Mouse (Mus musculus) gastrocnemius, postnatal 36 days (tissue): Measurements from ENCODE around the gene Acsm2. TPM values are rescaled to one million over a fixed set of nuclear protein-coding genes. Genes with fewer than 3 reads are reported as not detected.
"Not testable (repeated sequence)": the region's sequence is repeated elsewhere in the genome, so short reads cannot be mapped to it uniquely, and the experiment has no call there.

Experiments used
- DNase-seq, 2 experiments: peaks; one replicate each; pipeline ENCODE4 v3.0.0; 2022
- intact Hi-C: fragments of 180-260 bp; cut with DNase I; formaldehyde crosslinking; loops from one replicate; pipeline ENCODE4 v1.15.1; 2025
- total RNA-seq, 2 experiments: library from RNA; stranded (reverse); gene quantifications; 2 replicates each; pipeline ENCODE4 v1.2.3; 2021

Gene Acsm2
- total RNA-seq, 2 experiments from 2014 or later: not detected

DNA sequence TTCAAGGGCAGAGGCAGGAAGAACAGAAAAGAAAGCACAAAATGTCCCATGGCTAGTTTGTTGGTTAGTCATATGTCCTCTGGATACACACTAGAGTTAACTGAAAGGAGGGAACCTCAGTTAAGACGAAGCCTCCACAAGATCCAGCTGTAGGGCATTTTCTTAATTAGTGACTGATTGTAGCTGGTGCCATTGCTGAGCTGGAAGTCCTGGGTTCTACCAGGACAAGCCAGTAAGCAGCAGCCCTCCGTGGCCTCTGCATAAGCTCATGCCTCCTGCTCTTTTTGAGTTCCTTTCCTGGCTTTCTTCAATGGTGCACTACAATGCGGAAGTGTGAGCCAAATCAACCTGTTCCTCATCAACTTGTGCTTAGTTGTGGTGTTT is 6.3 kb downstream of the Acsm2 start:
- intact Hi-C loops: no loop called here
- DNase-seq: no peak

DNA sequence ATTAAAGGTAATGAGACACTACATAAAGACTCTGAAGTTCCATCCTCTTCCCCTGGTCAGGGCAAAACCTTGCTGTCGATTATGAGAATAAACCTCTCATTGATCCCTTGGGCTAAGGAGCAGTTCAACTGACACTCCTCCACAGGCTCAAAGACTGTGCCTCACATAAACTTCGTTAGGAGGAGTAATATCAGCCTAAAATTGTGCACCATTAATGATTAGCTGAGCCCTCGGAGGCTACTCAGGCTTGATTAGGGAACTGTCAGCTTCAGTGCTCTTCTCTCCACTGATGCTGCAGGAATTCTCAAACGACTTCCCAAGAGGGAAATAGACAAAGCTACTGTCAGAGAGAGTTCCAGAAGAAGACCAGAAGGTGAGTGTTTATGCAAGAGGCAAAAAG is 7.3 kb downstream of the Acsm2 start:
- no peak for DNase-seq

DNA sequence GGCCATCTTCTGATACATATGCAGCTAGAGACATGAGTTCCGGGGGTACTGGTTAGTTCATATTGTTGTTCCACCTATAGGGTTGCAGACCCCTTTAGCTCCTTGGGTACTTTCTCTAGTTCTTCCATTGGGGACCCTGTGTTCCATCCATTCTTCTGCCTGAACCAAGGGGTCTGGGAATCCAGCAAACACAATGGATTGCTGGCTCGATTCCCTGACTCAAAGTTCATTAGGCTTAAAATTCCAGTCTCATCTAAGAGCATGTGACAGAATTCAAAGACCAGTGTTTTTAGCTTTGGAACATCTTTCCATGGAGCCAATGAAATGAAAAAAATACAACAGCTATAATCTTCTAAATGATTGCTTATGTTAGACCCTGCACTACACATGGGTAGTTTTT is 8.3 kb downstream of the Acsm2 start:
- intact Hi-C loops, DNase-seq: not testable (repeated sequence)

More for the DNA sequence above, 7.3 kb downstream of the Acsm2 start:
- intact Hi-C loops: no loop called here

DNA sequence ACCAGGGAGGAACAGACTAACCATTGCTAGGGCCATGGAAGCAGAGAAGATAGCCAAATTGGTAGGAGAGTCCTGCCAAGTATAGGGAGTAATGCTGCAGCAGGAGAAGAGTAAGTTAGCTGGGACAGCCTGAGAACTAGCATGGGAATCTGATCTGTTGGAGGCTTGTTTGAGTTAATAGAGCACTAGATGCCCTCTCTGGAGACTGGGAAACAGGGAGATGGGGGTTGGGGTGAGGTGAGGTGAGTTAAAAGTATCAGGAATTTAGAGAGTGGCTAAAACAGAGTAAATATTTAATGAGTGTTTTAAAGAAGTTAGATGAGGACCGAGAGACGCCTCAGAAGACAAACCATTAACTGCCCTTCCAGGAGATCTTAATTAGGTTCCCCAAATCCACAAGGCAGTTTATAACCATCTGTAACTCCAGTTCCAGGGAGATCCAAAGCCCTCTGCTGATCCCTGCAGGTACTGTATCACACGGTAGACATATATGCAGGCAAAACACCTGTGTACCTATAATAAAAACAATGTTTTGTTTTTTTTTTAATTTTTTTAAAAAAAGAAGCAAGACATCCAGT is 40.5 kb downstream of the Acsm2 start:
- intact Hi-C loops: no loop called here
- no peak for DNase-seq

DNA sequence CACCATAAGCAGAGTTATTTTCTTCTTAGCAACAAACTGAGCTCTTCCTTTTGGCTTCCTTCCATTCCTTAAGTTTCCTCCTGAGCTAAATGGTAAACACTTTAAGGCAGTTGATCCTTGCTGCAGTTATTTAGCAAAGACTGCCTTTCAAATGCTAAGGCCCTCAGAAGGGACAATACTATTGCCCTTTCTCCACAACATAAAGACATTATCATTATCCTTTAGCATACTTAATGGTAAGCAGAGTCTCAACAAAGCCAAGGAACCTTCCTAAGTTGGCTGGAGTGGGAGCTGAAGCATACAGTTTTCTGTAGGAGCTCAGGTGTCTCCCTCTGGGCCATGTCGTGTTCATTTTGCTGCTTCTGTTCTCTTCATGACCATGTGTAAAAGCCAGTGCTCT is 41.2 kb downstream of the Acsm2 start:
- intact Hi-C loops: no loop called here
- DNase-seq: no peak

DNA sequence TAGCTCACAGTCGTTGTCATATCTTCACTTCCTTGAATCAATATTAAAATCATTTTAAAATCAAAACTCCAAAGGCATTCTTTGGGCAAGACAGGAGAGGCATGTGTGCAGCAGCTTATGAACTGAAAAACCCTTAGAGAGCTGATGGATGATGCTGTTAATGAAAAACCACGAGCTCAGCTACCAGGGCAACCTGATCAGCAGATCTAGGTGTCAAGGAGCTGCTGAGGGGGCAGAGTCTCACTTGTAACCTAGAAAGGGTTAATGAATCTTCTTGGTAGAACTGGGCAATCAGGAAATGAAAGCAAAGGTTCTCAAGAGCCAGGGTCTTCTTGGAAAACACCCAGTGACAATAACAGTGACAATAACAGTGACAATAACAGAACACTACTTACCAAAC is 42.4 kb downstream of the Acsm2 start:
- no peak for DNase-seq
- intact Hi-C loops: no loop called here

DNA sequence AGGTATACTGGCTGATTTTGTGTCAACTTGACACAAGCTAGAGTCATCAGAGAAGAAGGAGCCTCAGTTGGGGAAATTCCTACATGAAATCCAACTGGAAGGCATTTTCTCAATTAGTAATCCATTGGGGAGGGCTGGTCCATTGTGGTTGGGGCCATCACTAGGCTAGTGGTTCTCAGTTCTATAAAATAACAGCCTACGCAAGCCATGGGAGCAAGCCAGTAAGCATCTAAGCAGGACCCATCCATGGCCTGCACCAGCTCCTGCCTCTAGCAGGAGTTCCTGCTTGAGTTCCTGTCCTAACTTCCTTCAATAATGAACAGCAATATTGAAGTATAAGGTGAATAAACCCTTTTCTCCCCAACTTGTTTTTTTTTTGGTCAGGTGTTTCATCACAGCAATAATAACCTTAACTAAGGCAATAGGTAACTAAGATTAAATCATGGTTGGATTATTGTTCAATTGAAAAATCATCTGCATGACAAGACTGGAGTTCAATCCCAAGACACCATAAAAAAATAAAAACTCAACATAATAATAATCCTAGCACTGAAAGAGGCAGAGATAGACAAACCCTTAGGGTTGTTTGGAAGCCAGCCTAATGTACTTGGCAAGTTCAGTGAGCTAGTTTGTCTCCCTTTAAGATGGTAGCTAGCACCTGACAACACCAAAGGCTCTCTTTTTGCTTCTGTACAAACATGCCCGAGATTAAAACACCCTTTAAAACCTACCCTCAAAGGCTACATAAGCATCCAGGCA is 47.2 kb downstream of the Acsm2 start:
- intact Hi-C loops: no loop called here
- DNase-seq: no peak

DNA sequence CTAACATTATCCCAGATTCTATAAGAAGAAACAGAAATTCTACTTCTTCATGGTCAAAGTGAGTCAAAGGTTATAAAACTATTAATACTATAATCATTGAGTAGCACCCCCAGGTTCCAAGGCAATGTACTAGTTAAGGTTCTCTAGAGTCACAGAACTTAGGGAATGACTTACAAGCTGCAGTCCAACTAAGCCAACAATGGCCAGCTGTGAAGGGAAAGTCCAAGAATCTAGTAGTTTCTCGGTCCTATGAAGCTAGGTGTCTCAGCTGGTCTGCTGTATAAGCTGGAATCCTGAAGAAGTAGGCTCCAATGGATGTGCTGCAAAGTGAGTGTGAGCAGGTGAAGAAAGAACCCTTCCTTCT is 47.8 kb downstream of the Acsm2 start:
- DNase-seq: no peak
- intact Hi-C loops: no loop called here

DNA sequence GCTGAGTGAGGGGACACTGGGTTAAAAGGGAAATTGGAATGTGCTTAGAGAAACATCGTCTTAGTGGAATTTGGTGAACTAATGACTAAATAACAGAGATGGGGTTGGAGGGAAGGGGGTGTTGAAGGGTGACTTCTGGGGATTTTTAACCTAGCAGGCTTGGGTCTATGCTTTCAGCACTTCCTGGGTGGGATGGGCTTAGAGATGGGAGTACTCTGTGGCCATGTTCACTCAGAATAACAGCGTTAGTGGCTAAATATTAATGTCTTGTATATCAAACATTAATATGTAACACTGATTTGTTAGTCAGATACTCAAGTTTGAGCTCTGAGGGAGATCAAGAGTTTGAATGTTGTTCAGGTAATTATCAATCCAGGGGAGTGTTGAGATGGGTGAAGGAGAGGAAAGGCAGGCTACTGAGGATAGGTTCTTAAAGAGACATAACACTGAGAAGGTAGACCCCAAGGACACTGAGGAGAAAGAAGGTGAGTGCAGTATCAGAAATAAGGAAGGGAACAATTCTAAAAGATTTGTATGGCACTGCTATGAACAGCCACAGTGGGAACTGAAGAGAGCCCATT is 50.9 kb downstream of the Acsm2 start:
- DNase-seq: no peak
- intact Hi-C loops: no loop called here

DNA sequence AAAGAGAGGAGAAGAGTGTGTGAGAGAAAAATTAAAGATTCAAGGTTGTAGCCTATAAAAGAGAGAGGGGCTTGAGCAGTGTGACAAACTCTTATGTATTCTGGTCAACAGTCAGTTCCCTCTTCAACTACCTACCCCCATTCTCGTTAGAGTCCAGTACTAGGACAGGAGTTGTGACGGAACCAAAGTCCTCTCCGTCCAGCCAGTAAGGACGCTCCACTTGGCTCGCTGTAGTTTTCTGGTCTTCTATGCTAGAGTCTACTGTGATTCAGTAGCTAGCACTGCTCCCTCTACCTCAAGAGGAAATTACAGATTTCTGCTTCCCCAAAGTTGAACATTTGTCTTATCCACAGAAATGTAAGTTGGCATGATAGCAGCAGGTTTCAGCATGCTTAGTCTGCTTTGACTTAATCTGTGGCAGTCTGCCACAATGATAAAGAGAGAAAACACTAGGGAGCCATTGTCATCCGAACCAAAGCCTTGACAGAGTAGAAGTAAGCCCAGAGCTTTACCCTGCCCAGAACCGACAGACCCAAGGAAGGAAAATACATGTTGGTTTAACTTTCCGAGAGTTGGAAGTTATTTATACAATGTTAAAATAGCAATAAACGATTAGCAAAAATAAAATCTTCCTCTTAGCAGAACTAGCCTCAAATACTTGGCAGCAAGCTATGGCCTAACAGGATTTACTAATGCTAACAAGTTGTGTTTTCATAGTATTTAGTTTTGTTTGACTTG is 52.0 kb downstream of the Acsm2 start:
- DNase-seq: no peak
- intact Hi-C loops: no loop called here

DNA sequence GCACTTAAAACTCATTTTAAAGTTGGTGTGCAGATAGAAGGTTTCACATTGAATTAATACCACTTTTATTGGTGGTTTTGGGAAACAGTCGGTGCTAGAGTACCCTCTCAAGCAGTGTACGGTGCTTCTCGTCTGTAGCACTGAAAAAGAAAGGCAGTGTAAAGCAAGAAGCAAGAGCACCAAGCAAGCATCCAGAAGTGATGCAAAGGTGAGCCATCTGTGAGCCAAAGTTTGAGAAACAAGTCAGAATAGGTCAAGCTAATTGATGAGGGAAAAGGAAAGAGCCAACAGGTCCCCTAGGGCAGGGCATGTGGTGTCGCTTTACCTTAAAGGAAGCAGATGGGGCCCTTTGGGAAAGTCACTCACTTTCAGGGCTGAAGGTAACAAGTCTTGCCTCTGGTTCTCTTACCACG is 52.5 kb downstream of the Acsm2 start, which contains the start of gene Acsm1:
Gene Acsm1, plus strand, starts transcription at position 363 of the 413 bp plus-strand sequence.
- intact Hi-C loops: no loop called here
- DNase-seq: no peak

DNA sequence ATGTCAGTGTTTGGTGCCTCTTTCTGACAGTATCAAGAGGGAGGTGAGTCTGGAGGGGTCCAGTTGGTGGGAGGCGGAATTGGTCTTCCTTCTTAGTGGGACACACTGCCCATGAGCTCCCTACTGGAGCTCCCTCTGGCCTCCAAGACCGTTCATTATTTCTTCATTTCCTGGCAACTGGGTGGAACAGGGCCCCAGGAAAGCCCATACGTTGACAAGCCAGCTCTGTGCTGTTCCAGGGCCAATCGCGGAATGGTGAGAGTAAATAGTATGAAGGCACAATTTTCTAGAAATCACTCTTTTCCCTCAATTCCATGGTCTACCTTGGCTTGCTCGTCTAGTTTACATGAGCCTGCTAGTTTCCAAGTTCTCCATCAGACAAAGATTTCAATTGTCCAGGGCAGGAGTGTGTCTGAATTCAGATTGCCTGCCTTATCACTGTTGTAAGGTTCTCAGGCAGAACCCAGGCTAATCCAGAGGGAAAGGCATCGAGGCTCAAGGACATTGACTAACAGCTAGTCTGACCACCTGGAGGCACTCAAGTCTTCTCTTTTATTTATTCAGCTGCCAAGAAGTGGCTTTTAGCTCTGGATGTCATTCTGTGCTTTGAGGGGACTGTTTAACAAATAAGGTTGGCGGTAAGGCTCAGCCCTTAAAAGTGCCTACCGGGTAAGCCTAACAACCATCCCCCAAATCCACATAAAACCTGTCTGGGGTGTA is 53.8 kb downstream of the Acsm2 start:
- intact Hi-C loops: no loop called here

DNA sequence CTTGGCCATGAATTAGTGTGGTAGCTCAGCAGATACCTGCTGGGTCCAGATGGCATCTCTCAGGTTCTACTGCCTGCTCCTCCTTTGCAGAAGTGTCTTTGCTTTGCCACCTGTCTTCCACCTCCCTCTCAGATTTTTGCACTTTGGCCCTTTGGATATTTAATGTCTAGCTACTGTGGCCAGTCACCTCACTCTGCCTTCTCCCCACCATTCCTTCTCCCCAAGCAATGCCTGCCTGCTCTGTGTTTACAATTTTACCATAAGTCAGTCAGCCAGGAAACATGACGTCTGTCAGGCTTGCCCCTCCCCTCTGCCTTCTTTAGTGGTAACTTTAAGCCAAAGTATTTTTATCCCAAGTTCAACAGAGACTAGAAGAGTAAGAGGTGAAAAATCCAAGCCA is 62.4 kb downstream of the Acsm2 start:
- intact Hi-C loops: no loop called here
- no peak for DNase-seq

More for the DNA sequence above, 53.8 kb downstream of the Acsm2 start:
- DNase-seq: no peak

DNA sequence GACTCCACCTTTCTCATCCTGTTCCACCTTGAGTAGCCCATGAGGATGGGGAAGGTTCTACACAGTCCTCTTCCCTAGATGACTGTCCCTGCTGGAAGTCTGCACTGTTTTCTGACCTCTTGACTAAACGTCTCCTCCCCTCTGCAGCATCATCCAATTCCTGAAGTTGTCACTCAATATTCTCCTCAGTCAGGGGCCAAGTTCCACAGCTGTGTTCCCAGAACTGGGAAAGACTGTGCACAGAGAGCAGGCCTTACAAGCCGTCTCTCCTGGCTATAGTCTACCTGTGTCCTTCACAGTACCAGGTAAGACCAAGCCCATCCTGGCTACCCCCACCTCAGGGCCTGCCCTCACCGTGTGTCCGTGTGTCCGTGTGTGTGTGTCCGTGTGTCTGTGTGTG is 63.5 kb downstream of the Acsm2 start:
- intact Hi-C loops: no loop called here
- no peak for DNase-seq

DNA sequence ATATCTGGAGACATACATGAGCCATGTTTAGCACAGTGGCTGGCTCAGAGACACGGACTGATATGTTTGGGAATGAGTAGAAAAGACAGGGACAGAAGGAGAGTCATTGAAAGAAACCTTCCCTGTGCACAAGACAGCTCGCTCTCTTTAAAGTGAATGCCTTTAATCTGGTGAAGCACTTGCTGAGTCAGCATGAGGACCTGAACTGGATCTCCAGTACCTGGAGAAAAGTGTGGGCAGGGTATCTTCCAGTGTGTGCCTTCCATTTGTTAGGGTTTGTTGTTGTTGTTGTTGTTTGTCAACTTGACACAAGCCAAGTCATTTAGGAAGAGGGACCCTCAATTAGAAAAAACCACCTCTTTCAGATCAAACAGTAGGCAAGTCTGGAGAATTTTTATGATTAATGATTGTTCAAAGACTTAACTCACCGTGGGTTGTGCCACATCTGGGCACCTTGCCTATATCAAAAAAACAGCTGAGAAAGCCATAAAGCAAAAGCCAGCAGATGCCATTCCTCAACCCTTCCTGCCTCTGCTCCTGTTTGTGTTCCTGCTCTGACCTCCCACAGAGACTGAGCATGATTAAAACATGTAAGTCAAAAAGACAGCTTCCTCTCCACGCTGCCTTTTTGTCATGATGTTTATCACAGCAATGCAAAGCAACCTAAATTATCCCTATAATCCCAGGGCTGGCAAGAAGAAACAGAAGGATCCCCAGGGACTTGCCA is 64.2 kb downstream of the Acsm2 start:
- intact Hi-C loops: no loop called here
- DNase-seq: no peak

DNA sequence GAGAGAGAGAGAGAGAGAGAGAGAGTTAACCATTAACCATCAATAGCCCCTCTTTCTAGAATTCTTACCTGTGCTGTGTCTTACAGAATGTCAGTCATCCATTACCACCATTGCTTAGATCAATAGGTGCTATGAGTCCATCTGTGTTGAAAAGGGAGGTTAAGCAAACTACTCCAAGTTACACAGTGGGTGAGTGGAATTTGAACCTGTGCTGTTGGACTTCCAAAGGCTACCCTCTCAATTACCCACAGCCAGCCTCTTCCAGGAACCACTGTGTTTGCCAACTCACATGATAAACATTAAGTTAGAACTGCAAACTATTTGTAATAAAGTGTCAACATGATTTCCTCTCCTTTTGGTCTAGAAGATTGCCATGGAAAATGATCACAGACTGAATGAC is 66.0 kb downstream of the Acsm2 start:
- intact Hi-C loops: no loop called here
- DNase-seq: no peak

DNA sequence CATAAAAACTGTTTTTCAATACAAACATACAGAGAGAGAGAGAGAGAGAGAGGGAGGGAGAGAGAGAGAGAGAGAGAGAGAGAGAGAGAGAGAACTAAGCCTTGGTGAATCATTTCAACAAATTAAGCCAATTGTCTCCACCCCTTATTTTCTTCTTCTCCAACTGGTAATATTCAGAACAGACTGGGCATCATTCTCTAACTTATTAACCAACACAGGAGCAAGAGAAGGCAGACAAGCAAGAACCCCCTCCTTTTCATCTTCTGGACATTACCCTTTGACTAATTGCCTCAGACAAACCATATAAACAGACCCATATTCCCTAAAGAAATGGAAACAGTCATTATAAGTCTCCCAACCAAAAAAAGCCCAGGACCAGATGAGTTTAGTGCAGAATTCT is 84.6 kb downstream of the Acsm2 start:
- intact Hi-C loops: no loop called here
- no peak for DNase-seq

DNA sequence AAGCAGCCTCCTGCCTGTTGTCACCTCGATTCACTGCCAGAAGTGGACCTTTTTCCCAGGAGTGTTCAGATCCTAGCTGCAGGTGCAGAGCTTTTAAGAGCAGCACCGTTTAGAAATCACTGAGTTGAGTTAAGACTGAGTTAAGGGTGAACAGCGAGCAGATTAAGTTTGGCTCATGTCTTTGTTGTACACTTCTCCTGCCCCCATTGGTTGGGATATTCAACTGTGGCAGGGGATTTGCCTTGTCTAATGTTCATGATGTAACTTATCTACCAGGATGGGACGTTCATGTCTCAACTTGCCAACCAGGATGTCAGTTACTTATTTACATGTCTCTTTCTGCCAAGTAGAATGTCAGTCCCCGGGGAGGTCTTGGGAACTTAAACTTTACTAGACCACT is 88.2 kb downstream of the Acsm2 start:
- intact Hi-C loops: no loop called here
- DNase-seq: no peak
